9 mouse cellular contexts compared by ENCODE assay signal in genomic region chr2:180051986-180052733, GRCm38 (mm10). TPM values are rescaled to one million over a fixed set of nuclear protein-coding genes. Genes with fewer than 3 reads are reported as not detected.
DNase-seq lines count a peak whose midpoint lies in the region; ATAC-seq and TF ChIP-seq lines count a peak whose summit lies in the region.
"Had no signal": no experiment of that assay in that cellular context is flagged by ENCODE, and none has a peak within 500 bp of the region (broad histone marks: within the 10 kb centered on the region; RNA-seq: fewer than 3 reads in every experiment).

No protein-coding gene starts in this region.

- H3K4me1 ChIP-seq in heart, postnatal 0 days (ENCODE audit: control insufficient read depth, insufficient read depth), result no peaks in the 10 kb centered on the region
- peaks cover 3% of the 10 kb centered on the region; the same call in 1 of the 2 replicates for H3K4me1 ChIP-seq in heart, embryonic 10.5 days
- peaks cover 8% of the 10 kb centered on the region for H3K4me1 ChIP-seq in G1E (ENCODE audit: insufficient read depth, low read depth, low read length)

- H3K4me3 ChIP-seq in heart, postnatal 0 days (ENCODE audit: low read depth, low read length), result no peak overlapping the region
- no peak overlapping the region for H3K4me3 ChIP-seq in heart, embryonic 10.5 days
- H3K4me3 ChIP-seq in G1E (ENCODE audit: low read depth, low read length), result no peak overlapping the region
- H3K4me3 ChIP-seq: hindbrain, embryonic 15.5 days had no signal

- no peaks in the 10 kb centered on the region for H3K27me3 ChIP-seq in heart, postnatal 0 days (ENCODE audit: control insufficient read depth, insufficient read depth, low read length)
- H3K27me3 ChIP-seq in heart, embryonic 10.5 days (ENCODE audit: insufficient read depth, poor library complexity, severe bottlenecking), result no peaks in the 10 kb centered on the region
- H3K27me3 ChIP-seq in G1E (ENCODE audit: insufficient read depth, low read length), result no peaks in the 10 kb centered on the region
- H3K27me3 ChIP-seq: hindbrain, embryonic 15.5 days had no signal

- TF ChIP-seq EP300 in heart, postnatal 0 days (IDR thresholded peaks at IDR 0.05; ENCODE audit: low read depth), result no peak

- no peak for ATAC-seq in heart, postnatal 0 days (ENCODE audit: insufficient read depth, low read depth)
- ATAC-seq in G1E (ENCODE audit: extremely low read depth, insufficient number of reproducible peaks, low FRiP score, poor library complexity, severe bottlenecking), result no peak

- H3K9ac ChIP-seq in heart, postnatal 0 days (replicated peaks; ENCODE audit: low read depth, low read length), result no peak overlapping the region
- H3K9ac ChIP-seq: hindbrain, embryonic 15.5 days had no signal

- H3K27ac ChIP-seq in heart, postnatal 0 days (ENCODE audit: low read depth), result no peak overlapping the region
- H3K27ac ChIP-seq in heart, embryonic 10.5 days, result no peak overlapping the region
- H3K27ac ChIP-seq: hindbrain, embryonic 15.5 days had no signal

- peaks cover 15% of the 10 kb centered on the region for H3K36me3 ChIP-seq in heart, postnatal 0 days (replicated peaks; ENCODE audit: control insufficient read depth, insufficient read depth, low read length)
- peaks cover 49% of the 10 kb centered on the region for H3K36me3 ChIP-seq in heart, embryonic 10.5 days
- peaks cover 83% of the 10 kb centered on the region for H3K36me3 ChIP-seq in G1E (replicated peaks)

- WGBS in heart, postnatal 0 days, result 86% methylated on average over 14 of the region's 14 CpGs
- 91% methylated on average over 14 of the region's 14 CpGs for WGBS in heart, embryonic 10.5 days

- no peak overlapping the region for H3K4me2 ChIP-seq in heart, postnatal 0 days (ENCODE audit: low read depth, low read length)
- H3K4me2 ChIP-seq: hindbrain, embryonic 15.5 days had no signal

- no peak for DNase-seq in heart, postnatal 0 days (ENCODE audit: low spot score)
- no peak for DNase-seq in heart, embryonic 10.5 days (ENCODE audit: low spot score)
- DNase-seq in 416B (ENCODE audit: low read depth) (peak; percentile 80), G1E (ENCODE audit: low spot score) (no peak)
- DNase-seq in kidney, postnatal 4 days, result peak; percentile 48 to 63
- DNase-seq in thymus, postnatal 25 days, result peak; percentile 52
- no peak for DNase-seq in frontal cortex, postnatal 14 days (ENCODE audit: low spot score in 2 of 2)
- no peak for DNase-seq in ovary, postnatal 36 days (ENCODE audit: low spot score)

- H3K9me3 ChIP-seq in heart, postnatal 0 days (replicated peaks; ENCODE audit: control insufficient read depth, low read length), result no peaks in the 10 kb centered on the region
- no peaks in the 10 kb centered on the region for H3K9me3 ChIP-seq in heart, embryonic 10.5 days
- H3K9me3 ChIP-seq in G1E (replicated peaks), result no peaks in the 10 kb centered on the region
- H3K9me3 ChIP-seq: hindbrain, embryonic 15.5 days had no signal

- peak; percentile 46 for TF ChIP-seq CTCF in heart, postnatal 0 days (IDR thresholded peaks at IDR 0.05; ENCODE audit: low read depth)
- TF ChIP-seq CTCF in G1E (IDR thresholded peaks at IDR 0.05; ENCODE audit: low read depth, low read length), result peak; percentile 27; the same call in 1 of the 2 replicates

RNA-seq across cellular contexts. Expression of gene Ss18l1, which starts 9.9 kb away (rescaled TPM):
- total RNA-seq in heart, postnatal 0 days (2014; rRNA removed; ENCODE audit: low replicate concordance), result 3.3 and 5.3 TPM in 2 replicates
- polyA plus RNA-seq in heart, postnatal 0 days (2015; fragmentation: Nextera tagmentation; extraction: Ambion mirVana), result 2.2 and 2.3 TPM in 2 replicates
- polyA plus RNA-seq in heart, embryonic 10.5 days (2016; fragmentation: Nextera tagmentation; extraction: Ambion mirVana), result 3.5 and 4.4 TPM in 2 replicates
- 3.7 and 4.3 TPM in 2 replicates for total RNA-seq in G1E (2014; fragmentation: Nextera tagmentation)
- 3.9 and 4.2 TPM in 2 replicates for total RNA-seq in G1E (2017)
- 2.4 and 2.5 TPM in 2 replicates for polyA plus RNA-seq in G1E (2012)

RNA-seq across cellular contexts. Expression of gene Psma7, which starts 9.9 kb away (rescaled TPM):
- 163 and 234 TPM in 2 replicates for total RNA-seq in heart, postnatal 0 days (2014; rRNA removed; ENCODE audit: low replicate concordance)
- 457 and 460 TPM in 2 replicates for polyA plus RNA-seq in heart, postnatal 0 days (2015; fragmentation: Nextera tagmentation; extraction: Ambion mirVana)
- polyA plus RNA-seq in heart, embryonic 10.5 days (2016; fragmentation: Nextera tagmentation; extraction: Ambion mirVana), result 567 and 701 TPM in 2 replicates
- 144 and 148 TPM in 2 replicates for total RNA-seq in G1E (2014; fragmentation: Nextera tagmentation)
- total RNA-seq in G1E (2017), result 305 TPM in 2 replicates
- 81.2 and 94.1 TPM in 2 replicates for polyA plus RNA-seq in G1E (2012)

RNA-seq across cellular contexts. Expression of gene Mtg2, which starts 18.2 kb away (rescaled TPM):
- 15.7 and 33.9 TPM in 2 replicates for total RNA-seq in heart, postnatal 0 days (2014; rRNA removed; ENCODE audit: low replicate concordance)
- polyA plus RNA-seq in heart, postnatal 0 days (2015; fragmentation: Nextera tagmentation; extraction: Ambion mirVana), result 21.3 and 22.9 TPM in 2 replicates
- polyA plus RNA-seq in heart, embryonic 10.5 days (2016; fragmentation: Nextera tagmentation; extraction: Ambion mirVana), result 28.2 and 29.7 TPM in 2 replicates
- total RNA-seq in G1E (2014; fragmentation: Nextera tagmentation) (11.0 and 12.3 TPM in 2 replicates), G1E (2017) (21.7 and 24.8 TPM in 2 replicates)
- polyA plus RNA-seq in G1E (2012), result 12.9 and 14.8 TPM in 2 replicates

RNA-seq across cellular contexts. Expression of gene Lsm14b, which starts 27.4 kb away (rescaled TPM):
- 32.5 and 36.0 TPM in 2 replicates for total RNA-seq in heart, postnatal 0 days (2014; rRNA removed; ENCODE audit: low replicate concordance)
- 5.7 and 6.1 TPM in 2 replicates for polyA plus RNA-seq in heart, postnatal 0 days (2015; fragmentation: Nextera tagmentation; extraction: Ambion mirVana)
- polyA plus RNA-seq in heart, embryonic 10.5 days (2016; fragmentation: Nextera tagmentation; extraction: Ambion mirVana), result 4.0 and 4.9 TPM in 2 replicates
- total RNA-seq in G1E (2014; fragmentation: Nextera tagmentation), result 19.9 and 27.5 TPM in 2 replicates
- 39.2 and 41.1 TPM in 2 replicates for total RNA-seq in G1E (2017)
- polyA plus RNA-seq in G1E (2012), result 44.4 and 57.6 TPM in 2 replicates

RNA-seq across cellular contexts. Expression of gene Hrh3, which starts 52.1 kb away (rescaled TPM):
- total RNA-seq in heart, postnatal 0 days (2014; rRNA removed; ENCODE audit: low replicate concordance), result not detected in 2 replicates
- not detected in 2 replicates for polyA plus RNA-seq in heart, postnatal 0 days (2015; fragmentation: Nextera tagmentation; extraction: Ambion mirVana)
- 0.10 TPM in 1 of 2 replicates, not detected in the other for polyA plus RNA-seq in heart, embryonic 10.5 days (2016; fragmentation: Nextera tagmentation; extraction: Ambion mirVana)
- not detected in 2 replicates for total RNA-seq in G1E (2014; fragmentation: Nextera tagmentation)
- total RNA-seq in G1E (2017), result 0.11 TPM in 1 of 2 replicates, not detected in the other
- polyA plus RNA-seq in G1E (2012), result not detected in 2 replicates

Comparison
In these comparisons a context has a peak if more than half of its experiments do, and no peak if none do; other contexts are left out.
1. DNase-seq: peak in 416B (single experiment), kidney, postnatal 4 days (2 of 2) and thymus, postnatal 25 days (single experiment); none in heart, postnatal 0 days (single experiment), heart, embryonic 10.5 days (single experiment), G1E (single experiment), frontal cortex, postnatal 14 days (0 of 2) and ovary, postnatal 36 days (single experiment).